ENCODE assay signal across 13 mouse cellular contexts in genomic region chr5:136637872-136638271, GRCm38 (mm10). TPM values are rescaled to one million over a fixed set of nuclear protein-coding genes. Genes with fewer than 3 reads are reported as not detected.
A peak's percentile ranks its signal among the peaks of the same experiment; 100 is the strongest.
DNase-seq lines count a peak whose midpoint lies in the region; ATAC-seq lines count a peak whose summit lies in the region.
"Had no signal": no experiment of that assay in that cellular context is flagged by ENCODE, and none has a peak within 500 bp of the region (broad histone marks: within the 10 kb centered on the region; RNA-seq: fewer than 3 reads in every experiment).

No protein-coding gene starts in this region.

- no peaks in the 10 kb centered on the region for H3K9me3 ChIP-seq in heart, embryonic 12.5 days (replicated peaks)
- H3K9me3 ChIP-seq in heart, embryonic 10.5 days = no peaks in the 10 kb centered on the region
- H3K9me3 ChIP-seq: hindbrain, embryonic 13.5 days; megakaryocyte, embryonic 14.5 days; neural tube, embryonic 12.5 days had no signal

- no peaks in the 10 kb centered on the region for H3K36me3 ChIP-seq in heart, embryonic 12.5 days
- H3K36me3 ChIP-seq in heart, embryonic 10.5 days = no peaks in the 10 kb centered on the region
- H3K36me3 ChIP-seq: hindbrain, embryonic 13.5 days; neural tube, embryonic 12.5 days had no signal

- no peak overlapping the region for H3K4me3 ChIP-seq in heart, embryonic 12.5 days
- no peak overlapping the region for H3K4me3 ChIP-seq in heart, embryonic 10.5 days
- H3K4me3 ChIP-seq: hindbrain, embryonic 13.5 days; megakaryocyte, embryonic 14.5 days; neural tube, embryonic 12.5 days had no signal

- 62% methylated on average over 11 of the region's 11 CpGs for WGBS in heart, embryonic 12.5 days
- WGBS in heart, embryonic 10.5 days = 64% methylated on average over 11 of the region's 11 CpGs

- no peaks in the 10 kb centered on the region for H3K27me3 ChIP-seq in heart, embryonic 12.5 days (replicated peaks)
- H3K27me3 ChIP-seq in heart, embryonic 10.5 days (ENCODE audit: insufficient read depth, poor library complexity, severe bottlenecking) = no peaks in the 10 kb centered on the region
- H3K27me3 ChIP-seq: hindbrain, embryonic 13.5 days; neural tube, embryonic 12.5 days had no signal

- DNase-seq in frontal cortex, postnatal 25 days (ENCODE audit: low spot score in 2 of 2) = no peak
- DNase-seq in right cerebral cortex, adult 18-20 months = peak; percentile 28
- DNase-seq in right cerebral cortex, postnatal 25 days = no peak
- DNase-seq in lung, postnatal 4 days = peak; percentile 63 to 85
- DNase-seq in urinary bladder, postnatal 14 days (ENCODE audit: low spot score) = no peak
- no peak for DNase-seq in heart, embryonic 10.5 days (ENCODE audit: low spot score)
- DNase-seq: adrenal gland, postnatal 10 days; cerebellum, postnatal 25 days had no signal

- no peaks in the 10 kb centered on the region for H3K4me1 ChIP-seq in heart, embryonic 12.5 days (replicated peaks)
- H3K4me1 ChIP-seq in heart, embryonic 10.5 days = peaks cover 4% of the 10 kb centered on the region; the same call in 1 of the 2 replicates
- H3K4me1 ChIP-seq: neural tube, embryonic 12.5 days had no signal

- no peak overlapping the region for H3K4me2 ChIP-seq in heart, embryonic 12.5 days
- H3K4me2 ChIP-seq: hindbrain, embryonic 13.5 days; neural tube, embryonic 12.5 days had no signal

- peak; percentile 44; the same call in 1 of the 2 replicates for ATAC-seq in frontal cortex, adult (ENCODE audit: low TSS enrichment)
- ATAC-seq in heart, embryonic 12.5 days (ENCODE audit: insufficient number of reproducible peaks, low FRiP score) = no peak

- no peak overlapping the region for H3K9ac ChIP-seq in heart, embryonic 12.5 days
- H3K9ac ChIP-seq: hindbrain, embryonic 13.5 days; neural tube, embryonic 12.5 days had no signal

- H3K27ac ChIP-seq in heart, embryonic 12.5 days (ENCODE audit: poor library complexity, severe bottlenecking) = no peak overlapping the region
- no peak overlapping the region for H3K27ac ChIP-seq in heart, embryonic 10.5 days
- H3K27ac ChIP-seq: hindbrain, embryonic 13.5 days; neural tube, embryonic 12.5 days had no signal

RNA-seq across cellular contexts. Expression of gene Myl10, which starts 55.1 kb away (rescaled TPM):
- not detected in 2 replicates for polyA plus RNA-seq in heart, embryonic 12.5 days (2016; fragmentation: Nextera tagmentation; extraction: Ambion mirVana)
- not detected in 2 replicates for polyA plus RNA-seq in heart, embryonic 10.5 days (2016; fragmentation: Nextera tagmentation; extraction: Ambion mirVana)
- polyA plus RNA-seq: hindbrain, embryonic 13.5 days; neural tube, embryonic 12.5 days had no signal

Comparison
In these comparisons a context has a peak if more than half of its experiments do, and no peak if none do; other contexts are left out.
1. DNase-seq: peak in right cerebral cortex, adult 18-20 months (single experiment) and lung, postnatal 4 days (2 of 2); none in frontal cortex, postnatal 25 days (0 of 2), right cerebral cortex, postnatal 25 days (single experiment), urinary bladder, postnatal 14 days (single experiment) and heart, embryonic 10.5 days (single experiment).